Mouse (Mus musculus) T-helper 1 cell (primary cell): ENCODE data around the gene Msl2.

Source experiments
- in situ Hi-C: fragments of 300-600 bp; cut with MboI, MseI; formaldehyde crosslinking; loops from one replicate; pipeline ENCODE4 v1.15.1; 2025; ENCODE audit warnings: high pct_unique_total_duplicates

The Msl2 gene

GRCm38 (mm10) chr9:101073987-101074331, at the start of gene Msl2:
Msl2 (plus strand) TSS chr9:101074101.
- in situ Hi-C loops = no loop called here

- in situ Hi-C loops = no loop called here
Measured at GRCm38 (mm10) chr9:101033761-101034447, 40.0 kb upstream of the Msl2 start.

- in situ Hi-C loops = no loop called here
Measured at GRCm38 (mm10) chr9:101034448-101035098, 39.3 kb upstream of the Msl2 start, which contains the start of gene Pccb. Pccb (minus strand) TSS chr9:101034898.

GRCm38 (mm10) chr9:101035836-101036596, 37.9 kb upstream of the Msl2 start:
- in situ Hi-C loops = no loop called here

- in situ Hi-C loops = no loop called here
Measured at GRCm38 (mm10) chr9:101036876-101037275, 37.0 kb upstream of the Msl2 start.

- in situ Hi-C loops = no loop called here
Measured at GRCm38 (mm10) chr9:101037396-101037795, 36.5 kb upstream of the Msl2 start.

- in situ Hi-C loops = no loop called here
Measured at GRCm38 (mm10) chr9:101038634-101039033, 35.3 kb upstream of the Msl2 start.

- in situ Hi-C loops = no loop called here
Measured at GRCm38 (mm10) chr9:101041508-101041907, 32.4 kb upstream of the Msl2 start.

- in situ Hi-C loops = no loop called here
Measured at GRCm38 (mm10) chr9:101042249-101042648, 31.7 kb upstream of the Msl2 start.

GRCm38 (mm10) chr9:101045710-101046338, 28.1 kb upstream of the Msl2 start:
- in situ Hi-C loops = no loop called here

GRCm38 (mm10) chr9:101052007-101052406, 21.9 kb upstream of the Msl2 start:
- in situ Hi-C loops = no loop called here

- in situ Hi-C loops = no loop called here
Measured at GRCm38 (mm10) chr9:101052691-101053090, 21.2 kb upstream of the Msl2 start.

GRCm38 (mm10) chr9:101053279-101053678, 20.6 kb upstream of the Msl2 start:
- in situ Hi-C loops = no loop called here

- in situ Hi-C loops = no loop called here
Measured at GRCm38 (mm10) chr9:101057156-101057555, 16.7 kb upstream of the Msl2 start.

- in situ Hi-C loops = no loop called here
Measured at GRCm38 (mm10) chr9:101061035-101061434, 12.9 kb upstream of the Msl2 start.

- in situ Hi-C loops = no loop called here
Measured at GRCm38 (mm10) chr9:101062253-101062780, 11.6 kb upstream of the Msl2 start.

- in situ Hi-C loops = no loop called here
Measured at GRCm38 (mm10) chr9:101065076-101065602, 8.8 kb upstream of the Msl2 start.

GRCm38 (mm10) chr9:101069781-101070180, 4.1 kb upstream of the Msl2 start:
- in situ Hi-C loops = no loop called here

- in situ Hi-C loops = no loop called here
Measured at GRCm38 (mm10) chr9:101072506-101072905, 1.4 kb upstream of the Msl2 start.

- in situ Hi-C loops = no loop called here
Measured at GRCm38 (mm10) chr9:101073041-101073986, 587 bp upstream of the Msl2 start.
